Mouse (Mus musculus) urinary bladder, postnatal 36 days (tissue): ENCODE results near the gene Ybey.

ENCODE experiments used
- DNase-seq, 2 experiments: peaks; one replicate each; pipeline ENCODE4 v3.0.0; 2022; ENCODE audit warnings: low spot score in 2 of 2, mixed read lengths in 1 of 2

Gene Ybey

DNA sequence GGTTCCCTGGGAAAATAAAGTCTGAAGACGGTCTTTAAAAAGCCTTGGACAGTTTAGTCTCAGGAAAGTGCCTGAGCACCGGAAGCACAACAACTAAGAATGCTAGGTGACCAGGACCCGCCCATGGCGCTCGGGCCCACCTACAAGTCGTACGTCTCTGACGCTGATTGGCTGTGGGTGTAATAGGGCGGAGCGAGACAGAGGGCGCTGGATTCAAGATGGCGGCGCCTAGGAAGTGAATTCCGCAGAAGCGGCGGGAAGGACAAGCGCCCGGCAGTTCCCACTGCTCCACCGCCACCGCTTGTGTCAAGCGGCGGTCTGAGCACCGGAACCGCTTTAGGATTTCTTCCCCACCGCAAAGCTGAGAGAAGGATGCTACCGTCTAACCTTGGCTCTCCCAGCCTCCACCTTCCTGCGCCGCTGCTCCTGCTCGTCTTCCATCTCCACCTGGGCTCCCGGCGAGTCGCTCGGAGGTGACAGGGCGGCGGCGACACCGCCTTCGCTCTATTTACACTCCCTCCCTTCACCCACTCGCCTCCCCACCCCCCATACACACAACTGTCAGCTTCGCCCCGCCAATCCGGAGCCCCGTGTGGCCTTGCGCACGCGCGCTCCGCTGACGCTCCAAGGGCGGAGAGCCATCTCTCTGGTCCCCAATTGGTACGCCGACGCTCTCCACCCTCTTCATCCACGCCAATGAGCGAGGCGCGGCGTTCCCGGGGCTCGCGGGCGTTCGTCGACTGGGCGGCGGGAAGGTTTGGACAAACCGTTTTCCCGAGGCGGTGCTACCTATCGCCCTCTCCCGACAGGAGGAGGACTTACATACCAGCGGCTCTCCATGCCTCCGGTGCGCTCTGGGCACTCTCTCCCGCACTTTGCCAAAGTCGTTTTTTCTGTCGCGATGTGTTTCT, 26.5 kb downstream of the Ybey start, which contains the start of gene Pcnt:
Gene Pcnt (minus strand): TSS at position 609 of the 911 bp plus-strand sequence.
- peak; percentile 94 to 98 for DNase-seq

DNA sequence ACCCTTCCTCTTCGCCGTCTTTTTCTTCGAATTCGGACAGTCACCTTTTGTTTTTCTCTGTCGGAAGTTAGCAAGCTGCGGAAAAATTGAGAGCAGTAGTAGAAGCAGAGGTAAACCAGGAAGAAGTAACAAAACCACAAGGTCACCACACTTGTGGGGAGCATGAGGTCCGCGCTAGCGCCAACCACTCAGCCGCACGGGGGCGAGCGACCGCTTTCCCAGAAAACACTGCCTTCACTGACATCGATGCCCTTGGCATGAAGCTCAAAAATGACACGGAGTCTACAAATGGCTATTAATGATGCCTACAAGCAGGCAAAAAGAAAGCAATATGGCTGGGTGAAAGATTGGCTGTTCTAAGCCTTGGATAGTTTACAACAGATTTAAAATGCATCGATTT, 28.6 kb downstream of the Ybey start, which contains the start of gene AC141477.1:
Gene AC141477.1 (minus strand): TSS at position 164 of the 400 bp plus-strand sequence.
- DNase-seq = no peak

DNA sequence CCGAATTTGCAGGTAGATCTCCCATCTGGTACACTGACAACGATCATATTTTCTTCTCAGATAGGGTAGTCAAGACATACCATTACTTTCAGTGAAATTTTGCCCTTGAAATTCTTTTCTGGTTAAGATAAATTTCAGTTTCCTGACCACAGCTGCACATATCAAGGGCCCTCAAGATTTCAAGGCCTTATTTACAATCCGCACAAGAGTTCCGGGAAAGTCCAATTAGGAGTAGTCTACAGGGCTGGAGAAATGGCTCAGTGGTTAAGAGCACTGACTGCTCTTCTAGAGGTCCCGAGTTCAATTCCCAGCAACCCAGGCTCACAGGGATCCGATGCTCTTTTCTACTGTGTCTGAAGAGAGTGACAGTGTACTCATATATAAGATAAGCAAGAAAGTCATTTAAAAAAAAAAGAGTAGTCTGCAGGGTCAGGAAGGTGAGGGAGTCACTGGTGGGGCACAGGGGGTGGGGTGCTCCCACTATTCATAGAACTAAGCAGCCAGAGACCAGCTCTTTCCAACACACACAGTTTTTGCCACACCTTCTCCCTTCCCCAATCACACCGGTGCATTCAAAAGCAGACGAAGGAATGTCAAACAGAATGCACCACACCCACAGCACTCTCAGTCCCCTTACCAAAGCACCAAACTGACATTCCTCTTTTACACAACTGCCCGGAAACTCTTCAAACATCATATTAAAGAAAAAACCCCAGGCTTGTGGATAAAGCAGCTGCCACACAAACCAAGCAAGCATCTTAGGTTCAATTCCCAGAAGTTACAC, 29.6 kb downstream of the Ybey start:
- no peak for DNase-seq

DNA sequence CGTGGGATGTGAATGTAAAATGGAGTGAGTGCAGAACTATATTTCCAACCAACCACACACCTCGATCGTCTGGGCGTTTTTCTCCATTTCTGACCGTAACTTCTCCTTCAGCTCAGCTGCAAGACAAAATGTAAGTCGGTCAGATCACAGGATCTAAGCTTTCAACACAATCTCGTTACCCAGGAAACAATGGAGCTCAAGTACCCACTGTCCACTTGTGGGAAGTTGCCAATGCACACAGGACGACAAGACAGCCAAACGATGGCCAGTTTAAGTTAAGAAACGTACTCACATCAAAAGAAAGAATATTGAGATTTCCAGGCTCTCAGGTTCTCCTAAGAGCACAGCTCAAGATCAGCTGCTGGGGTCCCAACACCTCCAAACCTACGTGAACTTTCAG, 35.0 kb downstream of the Ybey start:
- DNase-seq = no peak

DNA sequence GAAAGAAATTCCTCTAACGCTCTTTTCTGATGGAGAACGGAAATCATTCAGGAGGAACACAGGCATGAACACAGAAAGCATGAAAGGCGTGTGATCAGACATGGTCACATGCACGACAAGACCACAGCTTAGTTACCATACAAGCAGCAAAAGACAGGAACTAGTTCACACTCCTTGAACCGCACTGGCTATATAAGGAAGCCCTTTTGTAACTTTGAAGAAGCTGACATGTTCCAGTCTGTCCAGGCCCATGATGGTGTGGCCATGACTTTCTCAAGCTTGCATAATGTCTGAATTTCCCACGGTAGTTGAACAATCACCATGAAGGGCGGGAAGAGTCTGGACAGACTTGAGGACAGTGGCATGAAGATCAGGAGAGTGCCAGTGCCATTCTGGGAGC, 43.2 kb downstream of the Ybey start:
- no peak for DNase-seq

DNA sequence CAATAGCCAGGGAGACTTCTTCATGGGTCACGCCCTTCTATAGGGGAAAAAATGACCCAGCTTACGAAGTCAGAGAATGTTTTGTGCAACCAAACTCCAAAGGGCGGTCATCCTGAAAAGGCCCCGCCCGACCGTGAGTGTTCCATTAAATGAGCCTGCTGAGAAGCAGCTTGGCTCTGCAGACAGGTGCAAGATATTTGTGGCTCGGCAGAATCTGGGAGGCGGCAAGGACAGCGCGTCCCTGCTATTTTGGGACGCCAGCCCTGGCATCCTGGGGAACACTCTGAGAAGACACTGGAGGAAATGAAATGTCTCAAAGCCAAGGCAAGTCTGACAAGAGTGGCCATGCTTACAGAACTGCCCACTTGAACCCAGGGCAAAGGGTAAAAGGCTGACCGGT, 52.1 kb downstream of the Ybey start:
- DNase-seq = no peak
